In genomic region chr4:57774517-57774916, GRCm38 (mm10) we compare ENCODE assay signal across 9 mouse cellular contexts.
"Had no signal": no experiment of that assay in that cellular context is flagged by ENCODE, and none has a peak within 500 bp of the region (broad histone marks: within the 10 kb centered on the region; RNA-seq: fewer than 3 reads in every experiment).

No protein-coding gene starts in this region.

- H3K9me3 ChIP-seq: limb, embryonic 13.5 days; midbrain, embryonic 13.5 days; stomach, embryonic 15.5 days had no signal

- H3K27me3 ChIP-seq: limb, embryonic 13.5 days; midbrain, embryonic 13.5 days; stomach, embryonic 15.5 days had no signal

- DNase-seq: kidney, adult 18-20 months; kidney, postnatal 10 days; left cerebral cortex, postnatal 4 days; lung, adult 18-20 months; right cerebral cortex, postnatal 14 days; thymus, postnatal 14 days had no signal

- H3K4me3 ChIP-seq: limb, embryonic 13.5 days; midbrain, embryonic 13.5 days; stomach, embryonic 15.5 days had no signal

- H3K9ac ChIP-seq: limb, embryonic 13.5 days; midbrain, embryonic 13.5 days; stomach, embryonic 15.5 days had no signal

- H3K36me3 ChIP-seq: limb, embryonic 13.5 days; midbrain, embryonic 13.5 days; stomach, embryonic 15.5 days had no signal

- H3K4me2 ChIP-seq: limb, embryonic 13.5 days; midbrain, embryonic 13.5 days; stomach, embryonic 15.5 days had no signal

- H3K4me1 ChIP-seq: limb, embryonic 13.5 days; midbrain, embryonic 13.5 days; stomach, embryonic 15.5 days had no signal

- H3K27ac ChIP-seq: limb, embryonic 13.5 days; midbrain, embryonic 13.5 days; stomach, embryonic 15.5 days had no signal

- ATAC-seq: midbrain, embryonic 13.5 days had no signal
